In genomic region chr10:40365991-40366390, GRCm38 (mm10) we compare ENCODE assay signal across 10 mouse cellular contexts.
"Had no signal": no experiment of that assay in that cellular context is flagged by ENCODE, and none has a peak within 500 bp of the region (broad histone marks: within the 10 kb centered on the region; RNA-seq: fewer than 3 reads in every experiment).

No protein-coding gene starts in this region.

- DNase-seq: kidney, postnatal 25 days; layer of hippocampus, postnatal 36 days; lung, embryonic 14.5 days; lung, postnatal 10 days; lung, postnatal 4 days; midbrain, embryonic 14.5 days; right cerebral cortex, postnatal 4 days; spleen, adult 18-20 months; thymus, adult 2 months; thymus, postnatal 36 days had no signal
